Mouse (Mus musculus) liver, adult 2 months (tissue): ENCODE results near the gene Magohb. TPM values are rescaled to one million over a fixed set of nuclear protein-coding genes. Genes with fewer than 3 reads are reported as not detected.

Experiments used
- DNase-seq: peaks from one replicate; pipeline ENCODE4 v3.0.0-alpha.2; 2011; ENCODE audit warnings: low read depth, low spot score; ENCODE audit errors: extremely low read depth
- H3K27ac ChIP-seq: fragments of 200-500 bp; replicated peaks from 2 replicates; pipeline ENCODE4 v1.5.1; 2012; ENCODE audit warnings: low read depth, mild to moderate bottlenecking, control low read depth, inconsistent platforms, low read length; ENCODE audit not compliant: insufficient read depth
- H3K27me3 ChIP-seq: fragments of 200-500 bp; 2 replicates; pipeline ENCODE4 v1.6.1; 2012; ENCODE audit warnings: mild to moderate bottlenecking, moderate library complexity, low read length, inconsistent platforms; ENCODE audit not compliant: control insufficient read depth, insufficient read depth
- H3K36me3 ChIP-seq: fragments of 200-500 bp; 2 replicates; pipeline ENCODE4 v1.6.1; 2012; ENCODE audit warnings: low read length, inconsistent platforms; ENCODE audit not compliant: control insufficient read depth, insufficient read depth
- H3K4me1 ChIP-seq: fragments of 200-500 bp; 2 replicates; pipeline ENCODE4 v1.6.1; 2011; ENCODE audit warnings: low read length; ENCODE audit not compliant: control insufficient read depth, insufficient read depth
- H3K4me3 ChIP-seq: fragments of 200-500 bp; 2 replicates; pipeline ENCODE4 v1.5.1; 2011; ENCODE audit warnings: low read depth, mild to moderate bottlenecking, control low read depth, low read length, moderate library complexity; ENCODE audit not compliant: insufficient read depth
- H3K79me2 ChIP-seq: fragments of 200-500 bp; 2 replicates; pipeline ENCODE4 v1.6.1; 2012; ENCODE audit warnings: inconsistent platforms, mild to moderate bottlenecking, low read length, moderate library complexity; ENCODE audit not compliant: control insufficient read depth, insufficient read depth
- H3K9ac ChIP-seq: fragments of 200-500 bp; 2 replicates; pipeline ENCODE4 v1.6.1; 2012; ENCODE audit warnings: low read depth, mild to moderate bottlenecking, control low read depth, inconsistent platforms, low read length
- CTCF ChIP-seq: fragments of 200-500 bp; IDR thresholded peaks from 2 replicates; pipeline ENCODE4 v1.5.1; 2011; ENCODE audit warnings: low read depth, low read length, control low read depth
- POLR2A ChIP-seq: fragments of 200-500 bp; IDR thresholded peaks from 2 replicates; pipeline ENCODE4 v1.6.1; 2011; ENCODE audit warnings: low read length, control low read depth; ENCODE audit not compliant: insufficient read depth; ENCODE audit errors: extremely low read depth
- WGBS: fragments of 180-500 bp; shearing (Covaris S2); methylation state at CpG from one replicate; pipeline ENCODE4 v1.1.7; 2018; 5-methylcytosine and 5-hydroxymethylcytosine counted together
- polyA plus RNA-seq: library from polyadenylated mRNA; depleted of rRNA; stranded (reverse); fragments of >200 nt; gene quantifications from 2 replicates; pipeline ENCODE4 v1.2.3, GENCODE M21; 2012; rRNA removed
- total RNA-seq: library from RNA; depleted of rRNA; stranded (reverse); fragments of >200 nt; gene quantifications from 2 replicates; pipeline ENCODE4 v1.2.3, GENCODE M21; 2014; rRNA removed

Gene Magohb
- total RNA-seq (3.0 and 4.5 TPM in 2 replicates), polyA plus RNA-seq (0.51 and 1.0 TPM in 2 replicates)

DNA sequence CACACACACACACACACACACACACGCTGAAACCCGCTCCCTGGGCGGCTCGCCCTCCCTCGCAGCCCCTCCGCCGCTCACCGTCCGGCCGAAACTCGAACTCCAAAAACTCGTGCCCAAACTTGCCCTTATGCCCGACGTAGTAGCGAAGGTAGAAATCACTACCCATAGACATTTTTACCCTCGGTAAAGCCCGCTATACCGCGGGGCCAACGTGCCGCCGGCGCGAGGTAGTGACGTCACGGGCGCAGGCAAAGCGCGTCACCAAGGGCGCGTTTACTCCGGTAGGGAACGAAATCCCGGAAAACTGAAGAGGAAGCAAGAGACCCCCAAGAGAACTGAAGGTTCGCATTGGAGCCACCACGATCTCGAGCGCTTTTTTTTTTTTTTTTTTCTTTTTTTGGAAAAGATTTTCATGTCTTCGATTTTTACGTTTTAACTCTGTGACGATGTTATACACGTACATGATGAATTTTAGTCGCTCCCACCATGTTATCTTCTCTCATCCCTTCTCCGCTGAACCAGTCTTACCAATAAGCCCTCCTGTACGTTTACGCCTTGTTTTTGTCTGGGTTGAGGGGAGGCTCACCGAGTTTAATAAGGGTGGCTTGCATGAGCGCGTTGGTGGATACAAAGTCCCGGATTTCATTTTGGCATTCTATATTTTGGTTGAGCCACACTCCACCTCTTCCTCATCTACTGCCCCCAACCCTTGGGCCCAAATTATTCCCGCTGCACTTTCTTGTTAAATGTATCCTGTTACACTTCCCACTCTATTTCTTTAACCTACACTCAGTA lies at the start of gene Magohb:
Magohb (minus strand) TSS at position 254 of the 798 bp plus-strand sequence.
- WGBS, result 3% methylated on average over 51 of the region's 51 CpGs
- TF ChIP-seq POLR2A (0 out of 2 replicates have a peak, but pooled peaks have one; percentile 18), CTCF (no peak)
- DNase-seq, result peak; percentile 46
- Histone ChIP-seq H3K4me3 (peak within 1 kb of the TSS; percentile 76), H3K9ac (peak within 1 kb of the TSS; percentile 78), H3K4me1 (peaks cover 5% of the 10 kb centered on the region; the same call in 1 of the 2 replicates), H3K27ac (no peak within 1 kb of the TSS), H3K79me2 (no peaks in the 10 kb centered on the region), H3K27me3 (no peaks in the 10 kb centered on the region), H3K36me3 (no peaks in the 10 kb centered on the region; the same call in 1 of the 2 replicates)

- H3K4me3 ChIP-seq, result no peak overlapping the region
- H3K79me2 ChIP-seq, result no peaks in the 10 kb centered on the region
- H3K36me3 ChIP-seq, result no peaks in the 10 kb centered on the region
- H3K9ac ChIP-seq, result no peak overlapping the region
- TF ChIP-seq POLR2A (no peak), CTCF (no peak)
- WGBS, result 71% methylated on average over 3 of the region's 3 CpGs
- no peak overlapping the region for H3K27ac ChIP-seq
- no peak for DNase-seq
- no peaks in the 10 kb centered on the region for H3K4me1 ChIP-seq
- no peaks in the 10 kb centered on the region for H3K27me3 ChIP-seq
These were observed 47.0 kb upstream of the Magohb start for GRCm38 (mm10) chr6:131340082-131340481.

DNA sequence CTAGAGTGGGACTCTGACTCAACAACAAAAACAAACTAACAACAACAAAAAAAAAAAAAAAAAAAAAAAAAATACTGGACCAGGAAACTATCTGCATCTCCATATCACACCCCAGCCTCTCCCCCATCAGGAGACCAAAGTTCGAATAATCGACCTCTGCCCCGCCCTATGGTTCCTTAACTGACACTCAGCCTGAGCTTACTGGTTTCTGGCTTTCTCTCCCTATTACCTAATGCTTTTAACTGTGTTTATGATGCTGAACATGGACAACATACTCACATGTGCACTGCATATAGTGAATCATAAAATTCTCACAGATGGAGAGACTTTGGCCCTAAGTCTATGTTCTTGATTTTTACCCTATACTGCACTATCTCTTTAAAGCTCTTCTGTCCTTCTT lies 46.3 kb upstream of the Magohb start:
- no peak for DNase-seq
- 85% methylated on average over 3 of the region's 3 CpGs for WGBS
- Histone ChIP-seq H3K79me2 (no peaks in the 10 kb centered on the region), H3K9ac (no peak overlapping the region), H3K4me3 (no peak overlapping the region), H3K36me3 (no peaks in the 10 kb centered on the region), H3K27ac (no peak overlapping the region), H3K4me1 (no peaks in the 10 kb centered on the region), H3K27me3 (no peaks in the 10 kb centered on the region)
- no peak for TF ChIP-seq POLR2A
- no peak for TF ChIP-seq CTCF

DNA sequence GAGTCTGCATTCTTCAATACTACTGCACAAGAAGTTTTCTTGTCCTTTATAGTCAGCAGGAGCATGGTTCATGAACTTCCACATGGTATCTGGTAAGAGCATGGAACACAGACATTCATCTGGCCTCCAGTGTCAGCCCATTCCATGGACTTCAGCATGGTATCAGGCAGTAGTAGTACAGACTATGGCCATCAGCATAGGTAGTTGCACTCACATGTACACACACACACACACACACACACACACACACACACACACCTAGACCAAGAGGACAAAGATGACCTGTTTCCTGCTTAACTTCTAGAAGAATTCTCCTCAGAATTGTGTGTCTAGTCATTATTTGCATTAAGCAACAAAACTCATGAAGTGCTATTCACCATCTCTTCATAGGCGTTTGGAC lies 45.7 kb upstream of the Magohb start:
- Histone ChIP-seq H3K27ac (no peak overlapping the region), H3K27me3 (no peaks in the 10 kb centered on the region), H3K79me2 (no peaks in the 10 kb centered on the region), H3K4me3 (no peak overlapping the region), H3K9ac (no peak overlapping the region), H3K4me1 (no peaks in the 10 kb centered on the region), H3K36me3 (no peaks in the 10 kb centered on the region)
- TF ChIP-seq CTCF (no peak), POLR2A (no peak)
- 71% methylated on average over 1 of the region's 1 CpGs for WGBS
- no peak for DNase-seq

DNA sequence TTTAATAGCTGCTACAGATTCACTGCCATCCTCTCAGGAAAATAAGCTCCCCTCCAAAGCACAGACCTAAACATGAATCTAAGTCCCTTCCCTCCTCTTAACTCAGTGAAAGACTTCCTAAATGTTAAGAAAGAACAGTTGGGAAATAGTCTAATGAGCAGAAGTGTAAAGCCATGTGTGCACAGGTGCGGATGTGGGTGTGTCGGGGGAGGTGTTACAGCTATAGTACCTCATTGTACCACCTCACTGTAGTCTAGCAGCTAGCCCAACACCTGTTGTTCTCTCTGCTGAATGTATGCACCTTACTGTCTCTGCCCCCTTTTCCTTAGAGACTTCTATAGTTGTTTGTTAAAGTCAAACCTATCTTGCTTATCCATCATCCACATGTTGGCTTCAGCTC lies 34.0 kb upstream of the Magohb start:
- Histone ChIP-seq H3K4me1 (no peaks in the 10 kb centered on the region), H3K27me3 (no peaks in the 10 kb centered on the region), H3K36me3 (no peaks in the 10 kb centered on the region), H3K79me2 (no peaks in the 10 kb centered on the region), H3K4me3 (no peak overlapping the region), H3K27ac (no peak overlapping the region), H3K9ac (no peak overlapping the region)
- 92% methylated on average over 2 of the region's 2 CpGs for WGBS
- TF ChIP-seq CTCF (no peak), POLR2A (no peak)
- DNase-seq, result no peak

- Histone ChIP-seq H3K27ac (no peak overlapping the region), H3K4me1 (no peaks in the 10 kb centered on the region), H3K36me3 (no peaks in the 10 kb centered on the region), H3K9ac (no peak overlapping the region), H3K79me2 (no peaks in the 10 kb centered on the region), H3K27me3 (no peaks in the 10 kb centered on the region), H3K4me3 (no peak overlapping the region)
- DNase-seq, result no peak
- TF ChIP-seq CTCF (no peak), POLR2A (no peak)
- WGBS, result 61% methylated on average over 3 of the region's 3 CpGs
These were observed 29.0 kb upstream of the Magohb start for GRCm38 (mm10) chr6:131321854-131322639.
